Mouse (Mus musculus) liver, adult 2 months (tissue): ENCODE results near the gene Psme3.
"Not testable (repeated sequence)": the region's sequence is repeated elsewhere in the genome, so short reads cannot be mapped to it uniquely, and the experiment has no call there.

Experiments used
- CTCF ChIP-seq: fragments of 200-500 bp; IDR thresholded peaks from 2 replicates; pipeline ENCODE4 v1.5.1; 2011; ENCODE audit warnings: low read depth, low read length, control low read depth
- POLR2A ChIP-seq: fragments of 200-500 bp; IDR thresholded peaks from 2 replicates; pipeline ENCODE4 v1.6.1; 2011; ENCODE audit warnings: low read length, control low read depth; ENCODE audit not compliant: insufficient read depth; ENCODE audit errors: extremely low read depth

GRCm38 (mm10) chr11:101325201-101325600 is 9.2 kb downstream of the Psme3 start:
- not testable (repeated sequence) for TF ChIP-seq CTCF, POLR2A
